Mouse (Mus musculus) 3T3-L1 (cell line): ENCODE data around the gene Hsp90aa1.
"Not testable (repeated sequence)": the region's sequence is repeated elsewhere in the genome, so short reads cannot be mapped to it uniquely, and the experiment has no call there.

ENCODE experiments used
- DNase-seq: peaks from one replicate; pipeline ENCODE4 v3.0.0-alpha.2; 2015; ENCODE audit warnings: low read depth, low spot score

Hsp90aa1 gene

GRCm38 (mm10) chr12:110702556-110702955 lies at the start of gene Hsp90aa1:
Hsp90aa1 (minus strand) TSS chr12:110702728.
- no peak for DNase-seq

GRCm38 (mm10) chr12:110750770-110751439 lies 48.4 kb upstream of the Hsp90aa1 start:
- DNase-seq = no peak

GRCm38 (mm10) chr12:110738158-110738921 lies 35.8 kb upstream of the Hsp90aa1 start:
- peak; percentile 19 for DNase-seq

GRCm38 (mm10) chr12:110737170-110738157 lies 34.9 kb upstream of the Hsp90aa1 start, which contains the start of gene Wdr20:
Wdr20 (plus strand) TSS chr12:110737944.
- DNase-seq = peak; percentile 91

- DNase-seq = peak; percentile 67
These were observed 34.1 kb upstream of the Hsp90aa1 start for GRCm38 (mm10) chr12:110736641-110737040.

GRCm38 (mm10) chr12:110733254-110733653 lies 30.7 kb upstream of the Hsp90aa1 start:
- DNase-seq = not testable (repeated sequence)

GRCm38 (mm10) chr12:110726428-110726827 lies 23.9 kb upstream of the Hsp90aa1 start:
- no peak for DNase-seq

GRCm38 (mm10) chr12:110725489-110725888 lies 23.0 kb upstream of the Hsp90aa1 start:
- peak; percentile 50 for DNase-seq

GRCm38 (mm10) chr12:110725051-110725450 lies 22.5 kb upstream of the Hsp90aa1 start:
- no peak for DNase-seq

GRCm38 (mm10) chr12:110716004-110716403 lies 13.5 kb upstream of the Hsp90aa1 start:
- DNase-seq = no peak

- DNase-seq = no peak
These were observed 11.7 kb upstream of the Hsp90aa1 start for GRCm38 (mm10) chr12:110714215-110714614.

- no peak for DNase-seq
These were observed 11.3 kb upstream of the Hsp90aa1 start for GRCm38 (mm10) chr12:110713784-110714183.

GRCm38 (mm10) chr12:110711270-110711669 lies 8.7 kb upstream of the Hsp90aa1 start:
- peak; percentile 59 for DNase-seq

- DNase-seq = no peak
These were observed 4.9 kb upstream of the Hsp90aa1 start for GRCm38 (mm10) chr12:110707451-110707850.

- DNase-seq = no peak
These were observed 4.1 kb upstream of the Hsp90aa1 start for GRCm38 (mm10) chr12:110706337-110707231.

- not testable (repeated sequence) for DNase-seq
These were observed 2.9 kb upstream of the Hsp90aa1 start for GRCm38 (mm10) chr12:110705419-110705818.

GRCm38 (mm10) chr12:110703682-110704081 lies 1.2 kb upstream of the Hsp90aa1 start:
- DNase-seq = no peak

- peak; percentile 97 for DNase-seq
These were observed 512 bp upstream of the Hsp90aa1 start for GRCm38 (mm10) chr12:110703008-110703471.

GRCm38 (mm10) chr12:110701363-110701762 lies 1.2 kb downstream of the Hsp90aa1 start:
- DNase-seq = peak; percentile 56

GRCm38 (mm10) chr12:110700730-110701129 lies 1.8 kb downstream of the Hsp90aa1 start:
- DNase-seq = no peak
